ENCODE assay signal across 8 mouse cellular contexts in the genomic region with DNA sequence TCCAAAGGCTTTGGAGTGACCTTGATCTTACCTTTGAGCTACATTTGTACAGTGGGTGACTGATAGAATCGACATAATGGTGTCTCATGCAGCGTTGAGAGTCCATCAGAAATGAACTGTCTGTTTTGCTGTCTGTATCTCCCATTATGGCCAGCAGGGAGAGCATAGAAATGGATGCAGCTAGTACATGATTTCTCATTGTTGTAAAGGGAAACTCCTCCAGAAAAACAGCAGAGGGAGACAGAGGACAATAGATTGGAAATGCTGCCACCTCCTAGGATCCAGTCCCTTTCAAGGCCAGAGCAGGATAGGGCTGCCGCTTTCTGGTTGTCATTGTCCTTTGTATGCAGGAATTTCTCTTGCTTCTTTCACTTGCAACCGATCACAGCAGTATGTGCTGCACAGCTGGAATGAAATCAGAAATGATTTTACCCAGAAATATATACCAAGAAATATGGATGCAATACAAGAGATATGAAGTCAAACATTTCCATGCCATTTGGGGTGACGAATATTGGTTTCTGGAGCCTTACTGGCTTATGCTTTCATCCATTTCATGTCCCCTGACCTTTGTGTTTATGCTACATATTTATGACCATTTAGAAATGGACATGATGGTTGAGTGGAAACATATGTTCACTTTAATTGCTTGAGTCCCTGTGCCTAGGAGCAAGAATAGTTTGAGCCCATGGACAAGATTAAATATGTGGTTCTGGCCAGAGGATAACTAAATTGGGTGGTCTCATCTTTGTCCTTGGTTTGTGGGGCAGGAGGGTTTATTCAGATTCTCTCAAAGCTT. TPM values are rescaled to one million over a fixed set of nuclear protein-coding genes. Genes with fewer than 3 reads are reported as not detected.
DNase-seq lines count a peak whose midpoint lies in the region; ATAC-seq lines count a peak whose summit lies in the region.
"Had no signal": no experiment of that assay in that cellular context is flagged by ENCODE, and none has a peak within 500 bp of the region (broad histone marks: within the 10 kb centered on the region; RNA-seq: fewer than 3 reads in every experiment).

No protein-coding gene starts in this region.

- ATAC-seq in granulocyte monocyte progenitor cell, adult 5-6 weeks (replicated peaks; ENCODE audit: poor library complexity, severe bottlenecking): peak; percentile 62; the same call in 1 of the 2 replicates
- ATAC-seq in kidney, embryonic 15.5 days (replicated peaks; ENCODE audit: low FRiP score): peak; percentile 74
- peak; percentile 98 for ATAC-seq in midbrain, embryonic 15.5 days (replicated peaks)

- no peaks in the 10 kb centered on the region for H3K4me1 ChIP-seq in kidney, embryonic 15.5 days
- no peaks in the 10 kb centered on the region for H3K4me1 ChIP-seq in midbrain, embryonic 15.5 days
- H3K4me1 ChIP-seq: stomach, embryonic 15.5 days had no signal

- H3K9me3 ChIP-seq in kidney, embryonic 15.5 days (replicated peaks): no peaks in the 10 kb centered on the region
- no peaks in the 10 kb centered on the region for H3K9me3 ChIP-seq in midbrain, embryonic 15.5 days
- H3K9me3 ChIP-seq: stomach, embryonic 15.5 days had no signal

- DNase-seq in testis, postnatal 14 days (ENCODE audit: low spot score): peak; percentile 7
- no peak for DNase-seq in testis, postnatal 10 days (ENCODE audit: low spot score)
- DNase-seq in cerebellum, adult 18-20 months: peak; percentile 46 to 58
- DNase-seq in T-cell, adult 2 months (ENCODE audit: low spot score): no peak

- H3K27me3 ChIP-seq in kidney, embryonic 15.5 days: no peaks in the 10 kb centered on the region
- H3K27me3 ChIP-seq in midbrain, embryonic 15.5 days (replicated peaks): no peaks in the 10 kb centered on the region
- H3K27me3 ChIP-seq: stomach, embryonic 15.5 days had no signal

- H3K9ac ChIP-seq in kidney, embryonic 15.5 days: no peak overlapping the region
- H3K9ac ChIP-seq in midbrain, embryonic 15.5 days: no peak overlapping the region
- H3K9ac ChIP-seq: stomach, embryonic 15.5 days had no signal

- H3K4me3 ChIP-seq in kidney, embryonic 15.5 days (replicated peaks): no peak overlapping the region
- H3K4me3 ChIP-seq in midbrain, embryonic 15.5 days: no peak overlapping the region
- H3K4me3 ChIP-seq: stomach, embryonic 15.5 days had no signal

- no peak overlapping the region for H3K4me2 ChIP-seq in kidney, embryonic 15.5 days
- no peak overlapping the region for H3K4me2 ChIP-seq in midbrain, embryonic 15.5 days
- H3K4me2 ChIP-seq: stomach, embryonic 15.5 days had no signal

- WGBS in kidney, embryonic 15.5 days: 38% methylated on average over 5 of the region's 5 CpGs
- 34% methylated on average over 5 of the region's 5 CpGs for WGBS in midbrain, embryonic 15.5 days

- no peaks in the 10 kb centered on the region for H3K36me3 ChIP-seq in kidney, embryonic 15.5 days
- no peaks in the 10 kb centered on the region for H3K36me3 ChIP-seq in midbrain, embryonic 15.5 days (replicated peaks)
- H3K36me3 ChIP-seq: stomach, embryonic 15.5 days had no signal

- H3K27ac ChIP-seq in kidney, embryonic 15.5 days: no peak overlapping the region
- H3K27ac ChIP-seq in midbrain, embryonic 15.5 days: 0 out of 2 replicates have a peak overlapping the region, but pooled peaks have one; percentile 38
- H3K27ac ChIP-seq: stomach, embryonic 15.5 days had no signal

RNA-seq across cellular contexts. Expression of a gene that starts 17.0 kb away (rescaled TPM):
- total RNA-seq in granulocyte monocyte progenitor cell, adult 5-6 weeks (2014; fragmentation: Nextera tagmentation): not detected in 2 replicates
- not detected in 2 replicates for total RNA-seq in granulocyte monocyte progenitor cell, adult 5-6 weeks (2017)
- 1.5 and 2.3 TPM in 2 replicates for polyA plus RNA-seq in kidney, embryonic 15.5 days (2015; fragmentation: Nextera tagmentation; extraction: Ambion mirVana)
- 6.5 and 7.4 TPM in 2 replicates for polyA plus RNA-seq in midbrain, embryonic 15.5 days (2015; fragmentation: Nextera tagmentation; extraction: Ambion mirVana)

Comparison
In these comparisons a context has a peak if more than half of its experiments do, and no peak if none do; other contexts are left out.
1. DNase-seq: peak in testis, postnatal 14 days (single experiment) and cerebellum, adult 18-20 months (2 of 2); none in testis, postnatal 10 days (single experiment) and T-cell, adult 2 months (single experiment).
2. Peak in every context shown above with its lines, with median percentiles within 50 percentile points of each other: ATAC-seq.